Mouse (Mus musculus) G1E-ER4 (cell line): Measurements from ENCODE around the gene Me3. TPM values are rescaled to one million over a fixed set of nuclear protein-coding genes. Genes with fewer than 3 reads are reported as not detected.

Experiments used
- GATA1 ChIP-seq: IDR thresholded peaks from one replicate; pipeline ENCODE4 v1.8.0; 2012; ENCODE audit warnings: low read length, inconsistent platforms
- polyA plus RNA-seq: library from polyadenylated mRNA; stranded (reverse); fragments of >175 nt; gene quantifications from 2 replicates; pipeline ENCODE4 v1.2.3, GENCODE M21; 2012

Gene Me3
- polyA plus RNA-seq, 1 experiment: not detected

DNA sequence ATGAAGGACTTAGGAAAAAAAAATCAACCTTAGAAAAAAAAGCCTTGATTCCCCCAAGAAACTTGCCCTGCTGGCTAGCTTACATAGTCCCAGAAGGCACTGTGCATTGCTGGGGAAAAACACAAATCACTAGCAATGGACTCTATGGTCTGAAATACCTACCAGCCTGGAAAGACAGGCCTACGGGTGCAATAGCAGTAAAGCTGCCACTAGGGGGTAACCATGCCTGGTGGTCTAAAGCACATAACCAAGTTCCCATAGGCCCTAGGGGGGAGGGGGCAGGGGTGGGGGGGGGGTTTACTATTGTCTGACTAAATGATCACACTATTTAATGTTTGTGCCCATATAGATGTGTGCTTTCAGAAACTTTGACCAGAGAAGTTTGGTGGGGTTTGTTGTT, 232.6 kb downstream of the Me3 start:
- TF ChIP-seq GATA1: no peak

- TF ChIP-seq GATA1: no peak
These were observed 235.0 kb downstream of the Me3 start for GRCm38 (mm10) chr7:89867221-89867620.

DNA sequence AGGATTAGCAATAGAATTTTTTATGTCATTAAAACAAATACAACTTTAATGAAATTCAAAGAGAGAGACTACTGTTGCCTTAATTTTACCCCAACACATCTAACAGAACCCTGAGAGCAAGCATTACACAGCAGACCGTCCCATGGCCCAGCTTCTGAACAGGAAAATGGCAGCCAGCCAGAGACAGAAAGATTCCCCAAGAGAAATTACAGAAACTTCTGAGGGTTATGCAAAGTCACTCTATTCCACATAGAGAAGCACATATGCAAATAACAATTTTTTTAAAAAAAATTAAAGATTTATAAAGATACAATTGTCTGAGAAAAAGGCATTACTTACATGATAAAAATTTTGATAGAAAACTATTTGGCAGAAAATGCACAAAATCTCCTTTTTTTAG, 247.5 kb downstream of the Me3 start:
- no peak for TF ChIP-seq GATA1

GRCm38 (mm10) chr7:89884551-89884950, 252.4 kb downstream of the Me3 start:
- TF ChIP-seq GATA1: no peak

- TF ChIP-seq GATA1: no peak
These were observed 259.2 kb downstream of the Me3 start for GRCm38 (mm10) chr7:89891412-89891811.

DNA sequence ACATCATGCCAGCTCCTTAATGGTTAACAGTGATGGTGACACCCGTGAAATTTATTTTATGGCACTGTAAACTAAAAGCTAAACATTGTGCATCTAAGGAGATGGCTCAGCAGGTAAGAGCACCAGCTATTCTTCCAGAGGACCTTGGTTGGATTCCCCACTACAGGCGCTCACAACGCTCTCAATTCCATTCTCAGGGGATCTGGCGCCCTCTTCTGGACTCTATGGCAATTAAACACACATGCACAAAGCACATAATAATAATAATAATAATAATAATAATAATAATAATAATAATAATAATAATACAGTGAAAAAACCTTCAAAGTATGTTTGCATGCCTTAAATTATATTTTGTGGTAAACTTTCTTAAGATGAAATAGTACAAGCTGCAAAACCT, 259.7 kb downstream of the Me3 start:
- no peak for TF ChIP-seq GATA1

- TF ChIP-seq GATA1: no peak
These were observed 270.8 kb downstream of the Me3 start for GRCm38 (mm10) chr7:89903007-89903406.

DNA sequence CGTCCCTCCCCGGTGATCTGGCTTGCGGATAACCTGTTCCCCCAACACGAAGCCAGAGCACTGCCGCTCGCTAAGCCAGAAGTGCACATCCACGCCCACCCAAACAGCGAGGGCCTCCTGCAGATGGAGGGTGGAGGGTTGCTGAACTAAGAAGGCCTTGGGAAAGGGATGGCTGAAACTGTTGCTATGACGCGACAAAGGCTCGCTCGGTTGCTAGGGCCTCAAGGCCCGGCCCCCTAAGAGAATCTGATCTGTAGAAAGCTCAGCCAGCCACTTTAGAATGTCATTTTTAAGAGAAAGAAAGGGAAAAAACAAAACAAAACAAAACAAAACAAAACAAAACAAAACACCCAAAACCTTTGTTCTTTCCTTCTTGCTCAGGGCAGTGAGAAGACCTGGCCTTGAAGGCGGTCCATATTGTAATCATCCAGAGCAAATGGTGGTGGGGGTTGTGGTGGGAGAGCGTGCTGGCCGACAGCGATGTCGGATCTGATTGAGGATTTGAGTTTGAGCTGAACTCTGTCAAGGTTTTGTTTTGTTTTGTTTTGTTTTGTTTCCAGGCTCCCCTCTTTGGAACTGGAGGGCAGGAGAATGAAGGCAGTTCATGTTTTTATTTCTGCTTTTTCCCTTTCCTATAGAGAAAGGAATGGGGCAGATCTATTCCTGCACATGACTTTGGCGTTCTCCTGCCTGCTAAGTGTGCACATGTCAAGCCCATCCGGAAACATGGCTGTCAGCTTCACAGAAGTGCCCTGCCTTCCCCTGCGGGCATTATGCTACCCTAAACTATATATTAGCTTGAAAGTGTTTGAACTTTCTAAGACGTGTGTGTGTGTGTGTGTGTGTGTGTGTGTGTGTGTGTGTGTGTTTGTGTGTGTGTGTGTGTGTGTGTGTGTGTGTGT, 271.5 kb downstream of the Me3 start, which contains the start of gene Ccdc81:
Gene Ccdc81, minus strand, starts transcription at position 188 of the 902 bp plus-strand sequence.
- no peak for TF ChIP-seq GATA1

Other genes starting within 250 kb of the Me3 start
- gene Tmem135, start 228.2 kb upstream of the Me3 start, polyA plus RNA-seq: 176 and 189 TPM in 2 replicates
- not detected in 2 replicates for gene Fzd4, start 228.0 kb upstream of the Me3 start, polyA plus RNA-seq
- gene Prss23, start 105.2 kb upstream of the Me3 start, polyA plus RNA-seq: not detected in 2 replicates